Mouse (Mus musculus) CH12.LX (cell line): ENCODE measurements at regions not wholly inside any gene's neighbourhood (a gene's known extent, or its start where the extent isn't known, plus 50 kb on each side); places are given as distances from the start of the nearest gene placed in this dataset.

Source experiments
- CTCF ChIP-seq, 2 experiments: IDR thresholded peaks in 1 of 2; conservative IDR thresholded peaks in 1 of 2; 2 replicates each; pipeline ENCODE4 v1.5.1; 2011 to 2012; ENCODE audit warnings: low read depth in 2 of 2, low read length in 2 of 2, improper control_type of control experiment in 1 of 2, inconsistent platforms in 1 of 2, mild to moderate bottlenecking in 1 of 2, moderate library complexity in 1 of 2
- HCFC1 ChIP-seq: IDR thresholded peaks from 2 replicates; pipeline ENCODE4 v1.6.1; 2012; ENCODE audit warnings: low read depth, mild to moderate bottlenecking, inconsistent platforms, low read length, improper control_type of control experiment
- MEF2A ChIP-seq: IDR thresholded peaks from 2 replicates; pipeline ENCODE4 v1.6.1; 2014; ENCODE audit warnings: low read depth, mild to moderate bottlenecking, inconsistent platforms, low read length, improper control_type of control experiment, borderline replicate concordance
- MXI1 ChIP-seq: IDR thresholded peaks from 2 replicates; pipeline ENCODE4 v1.6.1; 2011; ENCODE audit warnings: mild to moderate bottlenecking, low read depth, low read length, improper control_type of control experiment
- POLR2A ChIP-seq: IDR thresholded peaks from 2 replicates; pipeline ENCODE4 v1.6.1; 2011; ENCODE audit warnings: low read depth, mild to moderate bottlenecking, improper control_type of control experiment, low read length
- RAD21 ChIP-seq: IDR thresholded peaks from 2 replicates; pipeline ENCODE4 v1.6.1; 2011; ENCODE audit warnings: low read depth, mild to moderate bottlenecking, low read length, improper control_type of control experiment, moderate library complexity
- RCOR1 ChIP-seq: conservative IDR thresholded peaks from 2 replicates; pipeline ENCODE4 v1.6.1; 2012; ENCODE audit warnings: low read depth, mild to moderate bottlenecking, inconsistent platforms, low read length, improper control_type of control experiment
- TBP ChIP-seq: conservative IDR thresholded peaks from 2 replicates; pipeline ENCODE4 v1.6.1; 2011; ENCODE audit warnings: low read depth, low read length, improper control_type of control experiment

DNA sequence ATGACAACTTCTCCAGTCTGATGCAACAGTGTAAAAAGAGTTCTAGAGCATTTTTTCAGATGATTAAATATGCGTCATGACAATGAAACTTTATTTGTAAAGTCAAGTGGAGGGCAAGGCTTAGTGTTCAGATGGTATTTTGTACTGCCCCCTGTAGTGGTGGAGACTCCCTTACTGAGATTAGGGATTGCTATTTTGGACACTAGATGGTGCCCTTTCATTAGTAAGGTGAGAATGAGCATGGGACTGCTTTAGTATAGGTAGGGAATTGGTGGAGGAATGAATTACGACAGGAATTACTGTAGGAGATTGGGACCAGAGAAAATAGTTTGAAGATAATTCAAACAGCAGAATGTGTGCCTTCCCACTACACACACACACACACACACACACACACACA lies 361.1 kb upstream of the Chd6 start:
- TF ChIP-seq RAD21 (no peak), CTCF (conservative IDR thresholded peaks at IDR 0.05 in 1 of 2, IDR thresholded peaks at IDR 0.05 in 1 of 2; ENCODE audit: low read depth in 2 of 2, low read length in 2 of 2) (no peak), RCOR1 (no peak), HCFC1 (no peak), MEF2A (no peak), MXI1 (no peak), POLR2A (no peak), TBP (no peak)
